Mouse (Mus musculus) ES-E14 (cell line): ENCODE data around the gene Ak6. TPM values are rescaled to one million over a fixed set of nuclear protein-coding genes. Genes with fewer than 3 reads are reported as not detected.

Experiments
- DNase-seq: peaks from one replicate; pipeline ENCODE4 v3.0.0-alpha.2; 2013; ENCODE audit warnings: low read depth, low spot score
- H3K27ac ChIP-seq: 2 replicates; pipeline ENCODE4 v1.5.1; 2012; ENCODE audit warnings: low read depth, mild to moderate bottlenecking, low read length, moderate library complexity, mixed read lengths; ENCODE audit not compliant: poor library complexity, insufficient read depth, severe bottlenecking
- H3K36me3 ChIP-seq: 2 replicates; pipeline ENCODE4 v1.6.1; 2012; ENCODE audit warnings: mild to moderate bottlenecking, low read length, moderate library complexity, mixed read lengths; ENCODE audit not compliant: control insufficient read depth, poor library complexity, insufficient read depth, severe bottlenecking
- H3K4me1 ChIP-seq, 2 experiments: fragments of 150-350 bp in 1 of 2; sonication (generic) in 1 of 2; 2 replicates each; pipeline ENCODE4 v1.6.1; 2012; ENCODE audit warnings: low read length in 2 of 2, mild to moderate bottlenecking in 1 of 2, mixed read lengths in 1 of 2; ENCODE audit not compliant: control insufficient read depth in 2 of 2, insufficient read depth in 2 of 2, poor library complexity in 1 of 2
- H3K4me3 ChIP-seq, 2 experiments: fragments of 150-350 bp in 1 of 2; sonication (generic) in 1 of 2; 2 replicates each; pipeline ENCODE4 v1.5.1; 2012; ENCODE audit warnings: low read length in 2 of 2, low read depth in 1 of 2, mild to moderate bottlenecking in 1 of 2, mixed read lengths in 1 of 2; ENCODE audit not compliant: insufficient read depth in 1 of 2, poor library complexity in 1 of 2, severe bottlenecking in 1 of 2
- H3K9ac ChIP-seq: 2 replicates; pipeline ENCODE4 v1.6.1; 2012; ENCODE audit warnings: low read depth, mild to moderate bottlenecking, low read length, mixed read lengths; ENCODE audit not compliant: poor library complexity, insufficient read depth, severe bottlenecking
- H3K9me3 ChIP-seq: fragments of 150-350 bp; sonication (generic); 2 replicates; pipeline ENCODE4 v1.6.1; 2012; ENCODE audit warnings: low read depth, mild to moderate bottlenecking, low read length; ENCODE audit not compliant: control insufficient read depth, insufficient read depth
- CHD2 ChIP-seq: IDR thresholded peaks from 2 replicates; pipeline ENCODE4 v1.6.1; 2014; ENCODE audit warnings: mild to moderate bottlenecking, low read depth, low read length, inconsistent platforms
- HCFC1 ChIP-seq: IDR thresholded peaks from 2 replicates; pipeline ENCODE4 v1.6.1; 2012; ENCODE audit warnings: low read length, inconsistent platforms, borderline replicate concordance; ENCODE audit not compliant: insufficient read depth
- MAFK ChIP-seq: IDR thresholded peaks from 2 replicates; pipeline ENCODE4 v1.6.1; 2014; ENCODE audit warnings: mild to moderate bottlenecking, low read depth, low read length, inconsistent platforms; ENCODE audit not compliant: insufficient read depth
- ZC3H11A ChIP-seq: IDR thresholded peaks from 2 replicates; pipeline ENCODE4 v1.6.1; 2012; ENCODE audit warnings: low read depth, mild to moderate bottlenecking, inconsistent platforms, low read length, borderline replicate concordance
- ZNF384 ChIP-seq: IDR thresholded peaks from 2 replicates; pipeline ENCODE4 v1.6.1; 2012; ENCODE audit warnings: low read depth, low read length, inconsistent platforms
- in situ Hi-C, 2 experiments: fragments of 600-800 bp; cut with MboI; formaldehyde crosslinking; loops; one replicate each; pipeline ENCODE4 v1.15.1; 2025; ENCODE audit warnings: low sequenced_read_pairs in 2 of 2, inconsistent platforms in 1 of 2; ENCODE audit not compliant: unreplicated experiment in 2 of 2
- total RNA-seq: library from RNA; depleted of rRNA; stranded (reverse); fragments of 300-350 nt; gene quantifications from 2 replicates; pipeline ENCODE4 v1.2.3, GENCODE M21; 2012

The Ak6 gene
- total RNA-seq, 1 experiment, result 162 TPM

- Histone ChIP-seq H3K36me3 (no peaks in the 10 kb centered on the region), H3K4me3 (no peak overlapping the region), H3K9ac (no peak overlapping the region), H3K4me1 (peaks cover 0 to 6% of the 10 kb centered on the region in 2 experiments; a peak in 1 of 4 replicates), H3K9me3 (no peaks in the 10 kb centered on the region), H3K27ac (no peak overlapping the region)
- TF ChIP-seq MAFK (no peak), ZNF384 (no peak)
- no peak for DNase-seq
- in situ Hi-C loops, result no loop called here
These were observed 47.1 kb upstream of the Ak6 start for GRCm38 (mm10) chr13:100603738-100604095.

- H3K36me3 ChIP-seq, result no peaks in the 10 kb centered on the region
- DNase-seq, result no peak
- no peak overlapping the region for H3K27ac ChIP-seq
- in situ Hi-C loops, result no loop called here
- H3K9me3 ChIP-seq, result no peaks in the 10 kb centered on the region
- H3K9ac ChIP-seq, result no peak overlapping the region
- peaks cover 0 to 2% of the 10 kb centered on the region in 2 experiments; a peak in 1 of 4 replicates for H3K4me1 ChIP-seq
- no peak overlapping the region for H3K4me3 ChIP-seq
- TF ChIP-seq ZC3H11A (no peak), HCFC1 (no peak), MAFK (no peak), CHD2 (no peak), ZNF384 (no peak)
These were observed 44.9 kb upstream of the Ak6 start for GRCm38 (mm10) chr13:100605845-100606244.

GRCm38 (mm10) chr13:100607756-100608155 is 43.0 kb upstream of the Ak6 start:
- Histone ChIP-seq H3K9me3 (no peaks in the 10 kb centered on the region), H3K4me1 (peaks cover 0 to 3% of the 10 kb centered on the region in 2 experiments; a peak in 1 of 4 replicates), H3K27ac (no peak overlapping the region), H3K36me3 (no peaks in the 10 kb centered on the region), H3K4me3 (no peak overlapping the region), H3K9ac (no peak overlapping the region)
- TF ChIP-seq MAFK, result no peak
- no peak for TF ChIP-seq HCFC1
- no peak for TF ChIP-seq ZNF384
- no peak for TF ChIP-seq ZC3H11A
- no peak for TF ChIP-seq CHD2
- in situ Hi-C loops, result no loop called here
- DNase-seq, result no peak

- Histone ChIP-seq H3K27ac (no peak overlapping the region), H3K9ac (no peak overlapping the region), H3K9me3 (no peaks in the 10 kb centered on the region), H3K4me3 (0 out of 4 replicates have a peak overlapping the region, but pooled peaks of 1 of the 2 experiments have one; percentile 15), H3K36me3 (no peaks in the 10 kb centered on the region), H3K4me1 (peaks cover 0 to 3% of the 10 kb centered on the region in 2 experiments; a peak in 1 of 4 replicates)
- DNase-seq, result no peak
- in situ Hi-C loops, result no loop called here
- no peak for TF ChIP-seq ZNF384
- no peak for TF ChIP-seq HCFC1
- no peak for TF ChIP-seq CHD2
- TF ChIP-seq ZC3H11A, result no peak
- no peak for TF ChIP-seq MAFK
These were observed 39.5 kb upstream of the Ak6 start for GRCm38 (mm10) chr13:100611266-100611665.

DNA sequence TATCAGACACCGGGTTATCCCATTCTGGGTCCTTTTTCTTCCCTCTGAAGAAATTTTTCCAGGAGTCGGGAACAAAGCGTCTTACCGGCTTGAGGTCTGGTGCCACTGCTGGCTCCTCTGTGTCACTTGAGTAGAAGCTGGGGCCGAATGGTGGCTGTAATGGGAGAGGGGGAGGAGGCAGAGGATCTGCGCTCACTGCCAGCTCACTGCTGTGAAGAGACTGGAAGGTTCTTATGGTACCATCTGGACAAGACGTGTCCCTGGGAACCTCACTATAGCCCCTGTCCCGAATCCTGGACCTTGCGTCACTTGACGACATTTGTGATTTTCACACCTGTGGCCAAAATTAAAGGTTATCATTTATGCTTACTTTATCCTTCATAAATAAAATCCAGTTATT is 38.5 kb upstream of the Ak6 start:
- TF ChIP-seq HCFC1, result no peak
- DNase-seq, result no peak
- Histone ChIP-seq H3K36me3 (no peaks in the 10 kb centered on the region), H3K27ac (no peak overlapping the region), H3K4me3 (0 out of 4 replicates have a peak overlapping the region, but pooled peaks have one; percentile 15 to 39), H3K4me1 (peaks cover 2 to 3% of the 10 kb centered on the region in 2 experiments; a peak in 1 of 4 replicates), H3K9me3 (no peaks in the 10 kb centered on the region), H3K9ac (peak overlapping the region; percentile 32; the same call in 1 of the 2 replicates)
- in situ Hi-C loops, result no loop called here
